Mouse (Mus musculus) adrenal gland (tissue): ENCODE results near the gene Sash3.

Source experiments
- intact Hi-C: fragments of 180-260 bp; cut with DNase I; formaldehyde crosslinking; loops from one replicate; pipeline ENCODE4 v1.15.1; 2025
- long read RNA-seq, 2 experiments: library from polyadenylated mRNA; unstranded; transcript quantifications; one replicate each; pipeline ENCODE4 v2.0.0; 2020; ENCODE audit warnings: borderline replicate concordance in 1 of 2; ENCODE audit not compliant: insufficient replicate concordance in 1 of 2

Gene Sash3
- long read RNA-seq, experiment 1, result 0 reads
- long read RNA-seq, experiment 2, partial matches to known transcripts, result 0 of 1 reads
- long read RNA-seq, experiment 2, other reads (novel, unspliced or antisense), result 1 of 1 reads

- intact Hi-C loops, result no loop called here
Observed at GRCm38 (mm10) chrX:48146262-48146661, at the start of gene Sash3. Gene Sash3, plus strand, starts transcription at chrX:48146436.

DNA sequence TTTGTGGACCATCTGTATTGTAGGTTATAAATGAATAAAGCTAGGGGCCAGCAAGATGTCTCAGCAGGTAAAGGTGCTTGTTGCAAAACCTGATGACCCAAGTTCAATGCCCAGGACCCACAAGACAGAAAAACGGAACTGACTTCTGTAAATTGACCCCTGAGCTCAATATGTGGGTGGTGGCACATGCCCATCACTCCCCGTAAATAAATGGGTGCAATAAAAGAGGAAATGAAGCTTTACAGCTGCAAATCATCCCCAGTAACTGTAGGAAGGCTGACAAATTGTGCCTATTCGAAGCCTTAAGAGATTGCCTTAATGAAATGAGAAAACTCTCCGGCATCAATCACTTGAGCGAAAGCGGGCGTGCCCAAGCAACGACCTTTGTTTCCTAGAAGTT is 49.7 kb upstream of the Sash3 start:
- intact Hi-C loops, result no loop called here

- intact Hi-C loops, result no loop called here
Observed at GRCm38 (mm10) chrX:48098470-48099129, 47.6 kb upstream of the Sash3 start.

GRCm38 (mm10) chrX:48099871-48100270 is 46.4 kb upstream of the Sash3 start:
- intact Hi-C loops, result loop anchor here (2.0 kb wide), 1 partner anchor 79 kb away; no protein-coding TSS in a partner anchor

DNA sequence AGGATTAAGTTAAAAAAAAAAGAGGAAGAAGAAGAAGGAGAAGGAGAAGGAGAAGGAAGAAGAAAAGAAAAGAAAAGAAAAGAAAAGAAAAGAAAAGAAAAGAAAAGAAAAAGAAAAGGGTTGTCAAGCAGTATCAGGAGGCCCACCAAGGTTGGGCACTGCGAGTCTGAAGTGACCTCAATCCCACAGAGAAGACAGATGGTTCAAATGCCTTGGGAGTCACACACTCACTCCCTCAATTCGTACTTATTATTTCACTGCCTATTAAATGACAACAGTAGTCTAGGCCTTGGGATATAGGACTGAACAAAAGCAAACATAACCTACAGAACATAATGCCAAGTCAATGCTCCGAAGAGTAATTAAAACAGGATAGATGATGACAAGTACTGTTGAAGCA is 43.0 kb upstream of the Sash3 start:
- intact Hi-C loops, result no loop called here

GRCm38 (mm10) chrX:48104736-48105441 is 41.3 kb upstream of the Sash3 start:
- intact Hi-C loops, result no loop called here

DNA sequence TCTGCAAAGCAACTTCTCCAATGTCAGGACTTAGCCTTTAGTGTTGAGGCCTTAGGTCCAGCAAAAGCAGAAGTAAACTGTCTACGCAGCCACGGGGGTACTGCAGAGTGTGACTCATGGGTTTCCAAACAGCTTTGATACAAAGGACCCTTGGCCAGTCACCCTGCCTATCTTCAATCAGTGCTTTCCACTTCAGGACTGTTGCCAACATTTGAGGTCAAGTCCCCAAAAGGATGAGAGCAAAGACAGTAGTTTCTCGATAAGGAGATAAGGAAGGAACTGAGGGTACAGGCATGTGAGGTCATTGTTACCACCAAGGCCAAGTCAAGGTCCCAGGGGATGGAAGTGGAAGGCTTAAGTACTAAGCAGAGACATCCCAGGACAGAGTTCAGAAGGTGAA is 40.0 kb upstream of the Sash3 start:
- intact Hi-C loops, result no loop called here

GRCm38 (mm10) chrX:48108394-48109315 is 37.6 kb upstream of the Sash3 start, which contains the start of gene Xpnpep2:
Gene Xpnpep2, plus strand, starts transcription at chrX:48108725.
- intact Hi-C loops, result no loop called here

- intact Hi-C loops, result no loop called here
Observed at GRCm38 (mm10) chrX:48109316-48109655, 37.0 kb upstream of the Sash3 start.

DNA sequence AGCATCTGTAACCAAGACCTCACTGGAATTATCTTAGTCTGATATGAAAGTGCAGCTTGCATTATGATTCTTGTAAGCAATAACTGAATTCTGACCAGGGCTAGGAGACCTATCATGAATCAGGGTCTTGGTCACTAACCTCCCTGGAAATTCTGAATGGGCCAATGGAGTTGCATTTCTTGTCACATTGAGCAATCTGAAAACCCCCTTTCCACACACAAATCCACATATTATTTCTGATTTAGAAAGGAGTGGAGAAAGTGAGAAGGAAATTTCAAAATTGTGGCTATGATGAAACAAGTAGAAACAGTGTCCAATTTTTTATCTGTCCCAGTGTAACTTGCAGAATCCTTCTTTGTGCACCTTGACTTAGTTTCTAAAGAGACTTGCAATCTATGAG is 26.9 kb upstream of the Sash3 start:
- intact Hi-C loops, result no loop called here

DNA sequence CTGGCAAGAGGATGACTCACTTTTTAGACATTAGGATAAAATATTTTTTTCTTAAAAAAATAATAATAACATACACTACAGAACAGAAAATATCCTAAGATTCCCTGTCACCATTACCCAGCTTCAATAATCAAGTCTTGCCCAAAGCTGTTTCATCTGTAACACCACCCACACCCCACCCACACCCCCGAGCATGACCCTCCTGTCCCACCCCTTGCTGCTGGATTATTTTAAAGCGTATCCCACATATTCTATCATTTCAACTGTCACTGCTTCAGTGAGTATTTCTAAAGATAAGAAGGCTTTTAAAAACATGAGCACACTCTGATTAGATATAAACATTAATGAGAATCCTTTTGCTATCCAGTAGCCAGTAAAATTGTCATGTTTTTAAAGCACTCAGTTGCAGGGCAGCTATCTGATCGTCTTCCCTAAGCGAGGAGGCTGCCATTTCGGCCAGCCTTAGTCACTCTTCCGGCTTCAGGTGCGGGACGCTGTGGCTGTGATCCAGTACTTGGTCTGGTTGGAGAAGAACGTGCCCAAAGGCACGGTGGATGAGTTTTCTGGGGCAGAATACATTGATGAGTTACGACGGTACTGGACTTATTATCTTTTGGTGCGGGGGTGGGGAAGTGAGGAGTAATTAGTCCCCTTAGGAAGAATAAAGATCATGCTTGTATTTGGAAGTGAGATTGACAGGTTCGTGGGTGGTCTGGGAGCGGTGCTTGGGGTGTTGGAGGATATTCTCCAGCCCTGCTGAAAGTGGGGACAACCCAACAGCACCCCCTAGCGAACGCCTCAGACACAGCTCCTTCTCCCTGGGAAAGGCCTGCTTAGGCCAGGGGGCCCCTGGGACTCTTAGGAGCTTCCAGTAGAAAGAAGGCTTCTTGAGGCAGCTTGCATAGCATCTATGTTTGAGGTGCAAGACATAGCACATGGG is 21.8 kb upstream of the Sash3 start:
- intact Hi-C loops, result loop anchor here (5.0 kb wide), 1 partner anchor 107 kb away; no protein-coding TSS in a partner anchor

- intact Hi-C loops, result no loop called here
Observed at GRCm38 (mm10) chrX:48126903-48127476, 19.2 kb upstream of the Sash3 start.

DNA sequence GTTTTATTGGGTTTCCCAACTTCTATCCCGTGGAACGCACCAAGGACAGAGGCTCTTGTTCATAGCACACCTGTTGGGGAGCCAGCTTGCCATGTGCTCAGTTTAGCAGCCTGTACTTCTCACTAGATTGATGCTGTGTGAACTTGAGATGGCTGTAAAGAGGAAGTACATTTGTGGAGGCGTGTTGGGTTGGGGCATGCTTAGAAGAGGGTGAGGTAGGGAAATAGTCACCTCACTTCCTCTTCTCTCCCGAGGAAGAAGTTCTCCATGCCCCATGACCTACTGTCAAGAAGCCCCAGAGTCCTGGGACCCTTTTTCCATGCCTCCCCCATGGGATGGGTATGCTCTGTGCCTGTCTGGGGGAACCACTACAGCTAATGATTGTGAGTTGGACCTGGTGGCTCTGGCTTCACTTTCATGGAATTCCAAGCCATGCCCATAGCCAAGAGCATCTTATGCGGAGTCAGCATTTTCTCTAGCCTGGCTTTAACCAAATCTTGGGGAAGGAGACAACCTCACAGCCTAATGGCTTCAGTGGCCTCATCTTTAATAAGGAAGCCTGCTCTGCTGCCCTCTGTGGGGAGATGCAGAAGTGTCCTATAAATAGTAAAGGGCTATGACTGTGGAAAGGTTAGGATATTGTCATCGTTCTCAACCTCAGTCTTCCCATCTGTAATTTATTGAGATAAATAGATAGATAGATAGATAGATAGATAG is 18.6 kb upstream of the Sash3 start:
- intact Hi-C loops, result no loop called here

GRCm38 (mm10) chrX:48129167-48129566 is 17.1 kb upstream of the Sash3 start:
- intact Hi-C loops, result no loop called here

DNA sequence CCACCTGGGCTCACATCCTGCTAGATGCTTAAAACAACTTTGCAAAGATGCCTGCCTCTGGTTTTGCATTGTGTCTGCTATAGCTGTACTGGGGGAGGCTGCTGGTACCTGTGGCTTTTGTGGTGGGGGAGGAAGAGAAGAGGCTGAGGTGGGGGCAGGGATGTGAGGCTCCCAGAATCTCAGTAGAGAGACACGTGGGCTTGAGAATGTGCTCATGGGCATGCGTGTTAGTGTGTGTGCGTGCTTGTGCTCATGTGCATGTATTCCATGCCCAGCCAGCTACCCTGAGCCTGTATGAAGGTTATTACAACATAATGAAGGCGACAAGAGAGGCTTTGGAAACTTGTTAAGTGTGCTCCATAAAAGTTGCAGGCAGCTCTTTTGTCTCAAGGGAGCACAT is 9.3 kb upstream of the Sash3 start:
- intact Hi-C loops, result no loop called here

- intact Hi-C loops, result no loop called here
Observed at GRCm38 (mm10) chrX:48138011-48138410, 8.2 kb upstream of the Sash3 start.

DNA sequence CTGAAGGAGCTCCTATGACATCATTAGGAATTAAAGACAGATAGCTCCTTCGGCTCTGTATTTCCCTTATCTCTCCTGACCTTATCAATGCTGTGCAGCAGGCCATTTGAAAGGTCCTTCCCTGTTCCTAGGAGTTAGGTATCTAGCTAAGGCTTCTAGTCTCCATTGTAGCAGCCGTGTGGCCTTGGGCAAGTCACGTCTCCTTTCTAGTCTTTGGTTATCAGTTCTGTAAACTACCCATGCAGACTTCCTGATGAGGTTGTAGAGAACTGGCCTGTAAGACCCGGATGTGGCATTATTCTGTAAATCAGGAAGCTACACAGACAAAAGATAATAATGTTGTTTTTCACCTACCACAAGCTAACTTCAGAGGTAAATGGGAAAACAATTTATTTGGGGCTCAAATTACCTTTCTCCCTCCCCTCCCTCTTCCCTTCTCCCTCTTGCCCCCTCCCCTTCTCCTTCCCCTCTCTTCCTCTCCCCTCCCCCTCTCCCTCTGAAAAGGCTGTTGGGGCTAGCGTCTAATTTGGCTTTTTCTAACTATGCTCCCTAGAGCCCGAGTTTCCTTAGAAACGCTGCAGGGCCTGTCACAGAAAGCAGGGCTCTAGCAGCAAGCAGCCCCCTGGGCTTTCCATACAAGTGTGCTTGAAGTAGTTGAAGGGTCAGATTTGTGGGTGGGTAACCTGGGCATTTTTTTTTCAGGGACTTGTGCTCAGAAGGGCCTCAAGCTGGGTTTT is 7.5 kb upstream of the Sash3 start:
- intact Hi-C loops, result no loop called here

DNA sequence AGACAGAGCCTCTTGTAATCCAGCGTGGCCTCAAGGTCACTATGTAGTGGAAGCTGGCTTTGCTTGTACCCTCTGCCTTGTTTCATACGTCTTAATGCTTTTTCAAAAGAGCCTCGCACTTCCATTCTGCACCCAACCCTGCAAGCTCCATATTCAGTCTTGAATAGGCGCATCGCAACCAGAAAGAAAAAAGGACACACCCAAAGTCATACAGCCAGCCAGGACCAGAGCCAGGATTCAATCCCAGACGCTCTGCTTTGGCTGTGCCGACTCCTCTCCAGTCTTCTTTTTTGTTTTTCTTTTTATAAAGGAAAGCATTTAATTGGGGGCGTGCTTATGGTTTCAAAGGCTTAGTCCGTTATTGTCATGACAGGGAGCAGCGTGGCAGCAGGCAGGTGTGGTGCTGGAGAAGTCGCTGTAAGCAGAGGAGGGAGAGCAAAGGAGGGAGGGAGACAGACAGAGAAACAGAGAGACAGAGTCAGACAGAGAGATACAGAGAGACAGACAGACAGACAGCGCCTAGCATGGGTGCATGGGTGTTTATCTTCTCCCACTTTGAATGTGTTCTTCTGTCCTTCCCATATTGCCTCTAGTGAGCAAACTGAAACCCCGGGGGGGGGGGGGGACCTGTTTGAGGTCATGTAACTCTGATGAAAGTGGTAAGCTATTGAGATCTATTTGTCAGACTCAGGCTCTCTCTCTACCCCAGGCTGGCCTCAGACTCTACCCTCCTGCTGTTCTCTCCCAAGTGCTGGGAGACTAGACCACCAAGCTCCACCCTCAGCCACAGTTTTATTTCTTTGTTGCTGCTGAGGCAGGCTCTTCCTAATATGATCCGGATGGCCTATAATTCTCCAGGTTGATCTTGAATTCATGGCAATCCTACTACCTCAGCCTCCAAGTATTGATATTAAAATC is 6.6 kb upstream of the Sash3 start:
- intact Hi-C loops, result no loop called here
